Mouse (Mus musculus) lung, adult 2 months (tissue): ENCODE results near the gene Gpr174. TPM values are rescaled to one million over a fixed set of nuclear protein-coding genes. Genes with fewer than 3 reads are reported as not detected.
"Not testable (repeated sequence)": the region's sequence is repeated elsewhere in the genome, so short reads cannot be mapped to it uniquely, and the experiment has no call there.

Experiments used
- DNase-seq: peaks from one replicate; pipeline ENCODE4 v3.0.0; 2022
- H3K4me1 ChIP-seq: fragments of 200-500 bp; 2 replicates; pipeline ENCODE4 v1.6.1; 2011; ENCODE audit warnings: low read length; ENCODE audit not compliant: control insufficient read depth, insufficient read depth
- H3K4me3 ChIP-seq: fragments of 200-500 bp; replicated peaks from 2 replicates; pipeline ENCODE3; 2011; ENCODE audit warnings: low read depth, mild to moderate bottlenecking, control low read depth, low read length; ENCODE audit errors: extremely low read depth
- CTCF ChIP-seq: fragments of 200-500 bp; IDR thresholded peaks from 2 replicates; pipeline ENCODE4 v1.5.1; 2011; ENCODE audit warnings: mild to moderate bottlenecking, low read length, control low read depth; ENCODE audit not compliant: insufficient read depth
- POLR2A ChIP-seq: fragments of 200-500 bp; IDR thresholded peaks from 2 replicates; pipeline ENCODE4 v1.6.1; 2011; ENCODE audit warnings: low read depth, mild to moderate bottlenecking, control low read depth, low read length, borderline replicate concordance; ENCODE audit errors: extremely low read depth
- WGBS: fragments of 180-500 bp; shearing (Covaris S2); methylation state at CpG from one replicate; pipeline ENCODE4 v1.1.7; 2018; 5-methylcytosine and 5-hydroxymethylcytosine counted together
- polyA plus RNA-seq: library from polyadenylated mRNA; depleted of rRNA; stranded (reverse); fragments of >200 nt; gene quantifications from 2 replicates; pipeline ENCODE4 v1.2.3, GENCODE M21; 2012; rRNA removed

The Gpr174 gene
- polyA plus RNA-seq, result 0.17 and 0.43 TPM in 2 replicates

DNA sequence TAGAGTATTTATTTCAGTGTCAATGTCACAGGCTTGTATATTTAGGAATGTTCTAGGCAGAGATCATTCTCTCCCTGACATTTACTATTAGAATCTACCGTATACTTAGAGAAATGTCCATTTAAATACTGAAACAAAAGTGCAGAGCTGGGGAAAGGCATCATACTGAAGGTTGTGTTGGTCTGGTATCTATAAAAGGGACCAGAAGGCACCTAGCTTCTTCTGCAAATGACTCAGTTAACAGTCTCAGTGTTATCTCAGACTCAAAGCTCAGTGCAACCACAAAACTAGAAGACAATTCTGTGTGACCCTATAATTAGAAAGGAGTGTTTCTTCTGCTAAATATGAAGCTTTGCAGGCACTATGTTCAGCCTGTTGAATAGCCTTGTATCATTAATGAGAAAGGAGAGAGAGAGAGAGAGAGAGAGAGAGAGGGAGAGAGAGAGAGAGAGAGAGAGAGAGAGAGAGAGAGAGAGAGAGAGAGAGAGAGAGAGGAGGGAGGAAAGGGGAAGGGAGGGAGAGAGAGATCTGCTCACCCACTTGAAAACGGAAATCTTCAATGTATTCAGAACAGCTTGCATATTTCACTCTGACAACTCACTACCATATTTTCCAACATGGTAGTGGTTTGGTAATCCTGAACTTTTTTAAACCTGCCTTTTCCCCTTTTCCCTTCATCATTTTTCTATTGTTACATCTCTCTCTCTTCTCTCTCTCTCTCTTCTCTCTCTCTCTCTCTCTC lies at the start of gene Gpr174:
Gene Gpr174 (plus strand): TSS at position 393 of the 742 bp plus-strand sequence.
- no peak within 1 kb of the TSS for H3K4me3 ChIP-seq
- no peak for DNase-seq
- WGBS, result 57% methylated on average over 2 of the region's 2 CpGs
- TF ChIP-seq CTCF (no peak), POLR2A (no peak)
- H3K4me1 ChIP-seq, result no peaks in the 10 kb centered on the region

DNA sequence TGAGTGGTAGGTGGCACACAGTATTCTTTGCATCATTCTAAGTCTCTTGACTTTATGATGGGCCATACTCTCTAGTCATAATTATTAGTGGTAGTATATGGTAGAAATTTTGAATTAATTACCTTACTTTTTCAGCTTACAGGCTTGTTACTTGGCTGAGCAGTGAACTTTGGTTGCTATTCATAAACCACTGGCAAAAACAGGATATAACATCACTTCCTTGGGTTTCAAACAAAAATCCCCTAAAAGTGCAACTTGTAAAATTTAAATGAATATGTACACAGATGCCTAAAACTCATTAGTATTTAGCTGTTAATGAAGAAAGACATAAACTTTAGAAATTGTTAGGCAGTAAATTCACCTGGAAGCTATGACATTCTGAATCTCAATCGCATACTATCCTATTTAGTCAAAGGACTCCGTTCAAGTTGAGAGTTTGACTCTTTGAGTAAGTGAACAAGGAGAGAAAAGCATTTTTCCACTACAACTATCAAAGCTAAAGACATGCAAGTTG lies 38.0 kb upstream of the Gpr174 start:
- DNase-seq, result no peak
- Histone ChIP-seq H3K4me3 (no peak overlapping the region), H3K4me1 (no peaks in the 10 kb centered on the region)
- TF ChIP-seq CTCF (no peak), POLR2A (no peak)
- WGBS, result 87% methylated on average over 2 of the region's 2 CpGs

DNA sequence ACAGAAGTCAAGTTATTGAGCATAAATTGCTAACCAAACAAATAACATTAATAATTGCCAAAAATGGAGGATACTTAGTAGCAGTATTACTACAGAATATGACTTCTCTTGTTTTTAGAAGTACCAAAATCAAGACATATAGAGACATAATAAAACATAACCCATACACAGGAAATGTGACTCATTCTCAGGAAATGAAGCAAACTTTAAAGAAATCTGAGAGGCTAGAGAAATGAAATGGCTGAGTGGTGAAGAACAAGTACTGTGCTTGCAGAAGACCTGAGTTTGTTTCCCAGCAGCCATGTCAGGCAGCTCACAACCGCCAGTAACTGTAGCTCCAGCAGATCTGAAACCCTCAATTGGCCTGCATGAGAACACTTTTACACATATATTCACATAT lies 30.8 kb upstream of the Gpr174 start:
- H3K4me1 ChIP-seq, result no peaks in the 10 kb centered on the region
- no peak overlapping the region for H3K4me3 ChIP-seq
- TF ChIP-seq POLR2A (no peak), CTCF (no peak)
- WGBS, result 65% methylated on average over 1 of the region's 1 CpGs
- DNase-seq, result no peak

DNA sequence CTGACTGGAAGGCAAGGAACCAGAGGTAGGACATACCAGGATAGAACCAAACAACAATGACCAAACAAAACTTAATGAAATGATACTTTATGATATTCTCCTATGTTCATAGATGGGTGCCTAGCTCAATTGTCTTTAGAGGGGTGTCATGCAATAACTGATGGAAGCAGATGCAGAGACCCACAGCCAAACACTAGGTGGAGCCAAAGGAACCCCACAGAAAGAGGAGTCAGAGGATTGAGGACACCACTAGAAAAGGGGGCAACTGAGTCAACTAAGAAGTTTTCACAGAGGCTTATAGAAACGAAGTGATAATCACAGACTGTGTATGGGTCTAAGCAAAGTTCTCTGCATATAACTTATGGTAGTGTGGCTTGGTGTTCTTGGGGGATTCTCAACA lies 24.5 kb upstream of the Gpr174 start:
- Histone ChIP-seq H3K4me3 (no peak overlapping the region), H3K4me1 (no peaks in the 10 kb centered on the region)
- 55% methylated on average over 1 of the region's 1 CpGs for WGBS
- no peak for DNase-seq
- TF ChIP-seq CTCF (no peak), POLR2A (no peak)

DNA sequence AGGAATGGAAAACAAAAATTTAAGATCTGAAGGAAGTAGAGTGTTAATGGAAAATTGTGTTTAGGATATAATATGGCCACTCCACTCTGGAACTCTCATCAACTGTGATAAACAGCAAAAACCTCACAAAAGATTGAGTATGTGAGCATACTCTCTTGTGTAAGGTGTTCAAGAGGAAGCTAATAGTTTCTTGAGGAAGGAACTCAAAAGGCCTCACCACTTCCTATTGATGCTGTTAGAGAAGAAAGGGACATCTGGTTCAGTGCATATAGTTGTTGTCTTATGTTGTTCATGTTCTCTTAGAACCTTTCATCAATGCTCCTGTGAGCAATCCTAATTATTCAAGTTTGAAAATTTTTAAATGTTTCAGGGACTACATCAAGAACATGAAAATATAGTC lies 21.0 kb upstream of the Gpr174 start:
- TF ChIP-seq POLR2A (no peak), CTCF (no peak)
- DNase-seq, result no peak
- no peaks in the 10 kb centered on the region for H3K4me1 ChIP-seq
- H3K4me3 ChIP-seq, result no peak overlapping the region

DNA sequence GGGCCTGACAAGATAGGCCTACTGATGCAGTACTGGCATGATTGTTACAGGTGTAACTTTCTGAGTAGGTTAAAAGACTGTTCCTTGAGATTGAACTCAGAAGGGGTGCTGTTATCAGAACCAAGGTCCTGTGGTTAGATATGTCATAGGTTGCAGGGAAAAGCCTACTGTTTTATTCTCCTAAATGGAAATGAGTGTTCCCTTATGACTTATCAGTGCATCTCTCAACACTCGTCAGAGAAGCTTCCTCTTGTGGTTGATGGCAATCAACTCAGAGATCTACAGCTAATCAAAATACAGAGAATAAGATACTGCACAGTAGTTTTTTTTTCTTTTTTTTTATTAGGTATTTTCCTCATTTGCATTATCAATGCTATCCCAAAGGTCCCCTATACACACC lies 19.2 kb upstream of the Gpr174 start:
- H3K4me3 ChIP-seq, result no peak overlapping the region
- TF ChIP-seq CTCF (no peak), POLR2A (no peak)
- no peaks in the 10 kb centered on the region for H3K4me1 ChIP-seq
- 67% methylated on average over 1 of the region's 1 CpGs for WGBS
- no peak for DNase-seq

DNA sequence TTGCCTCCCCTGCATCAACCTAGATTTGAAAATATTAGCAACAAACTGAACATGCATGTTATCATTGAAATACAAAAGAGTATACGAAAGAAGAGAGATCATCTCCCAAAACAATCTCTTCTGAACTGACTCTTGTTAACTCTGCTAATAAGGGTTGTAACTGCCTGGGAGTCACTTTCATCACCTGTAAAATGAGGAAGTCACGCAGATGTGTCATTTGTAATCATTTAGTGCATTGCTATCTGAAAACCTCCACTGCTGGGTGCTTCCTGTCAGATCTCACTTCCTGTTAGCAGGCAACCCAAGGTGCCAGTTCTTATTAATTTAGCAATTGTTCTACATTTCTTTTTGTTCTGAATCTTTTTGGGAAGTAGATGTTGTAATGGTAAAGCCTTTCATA lies 5.3 kb upstream of the Gpr174 start:
- WGBS, result 67% methylated on average over 2 of the region's 2 CpGs
- Histone ChIP-seq H3K4me1 (no peaks in the 10 kb centered on the region), H3K4me3 (no peak overlapping the region)
- no peak for DNase-seq
- TF ChIP-seq CTCF (no peak), POLR2A (no peak)

DNA sequence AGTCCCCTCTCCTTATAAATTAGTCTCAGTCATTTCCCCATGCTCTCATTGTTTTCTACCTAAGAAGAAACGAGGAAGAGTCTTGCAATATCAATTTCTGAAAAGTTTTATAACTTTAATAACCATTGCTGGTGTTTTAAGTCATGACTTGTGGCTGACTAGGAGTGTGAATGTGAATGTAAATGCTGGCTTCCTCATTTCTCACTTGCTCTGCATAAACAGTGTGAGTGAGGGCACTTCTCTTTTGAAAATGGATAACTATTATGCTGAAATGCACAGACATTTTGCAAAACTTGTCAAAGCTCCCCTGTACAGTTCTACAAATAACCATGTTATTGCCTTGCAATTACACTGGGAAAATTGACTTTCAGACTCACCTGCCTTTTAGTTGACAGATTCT lies 8.9 kb downstream of the Gpr174 start:
- no peak for DNase-seq
- Histone ChIP-seq H3K4me1 (no peaks in the 10 kb centered on the region), H3K4me3 (no peak overlapping the region)
- no peak for TF ChIP-seq CTCF
- TF ChIP-seq POLR2A, result no peak
- 30% methylated on average over 1 of the region's 1 CpGs for WGBS

DNA sequence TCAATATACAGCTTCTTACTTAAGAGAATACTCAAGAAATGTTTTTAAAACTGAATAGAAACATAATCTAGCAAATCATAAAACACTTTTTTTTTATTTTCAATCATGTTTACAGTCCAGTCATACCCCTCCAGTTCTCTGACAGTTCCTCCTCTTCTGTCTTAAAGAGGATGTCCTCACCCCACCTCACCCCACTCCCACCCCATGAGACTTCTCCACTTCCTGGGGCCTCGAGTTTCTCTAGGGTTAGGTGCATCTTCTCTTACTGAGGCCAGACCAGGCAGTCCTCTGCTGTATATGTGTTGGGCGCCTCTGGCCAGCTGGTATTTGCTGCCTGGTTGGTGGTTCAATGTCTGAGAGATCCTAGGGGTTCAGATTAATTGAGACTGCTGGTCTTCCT lies 21.9 kb downstream of the Gpr174 start:
- DNase-seq, result no peak
- TF ChIP-seq CTCF, result no peak
- no peak for TF ChIP-seq POLR2A
- Histone ChIP-seq H3K4me3 (no peak overlapping the region), H3K4me1 (no peaks in the 10 kb centered on the region)
- WGBS, result 39% methylated on average over 2 of the region's 2 CpGs

DNA sequence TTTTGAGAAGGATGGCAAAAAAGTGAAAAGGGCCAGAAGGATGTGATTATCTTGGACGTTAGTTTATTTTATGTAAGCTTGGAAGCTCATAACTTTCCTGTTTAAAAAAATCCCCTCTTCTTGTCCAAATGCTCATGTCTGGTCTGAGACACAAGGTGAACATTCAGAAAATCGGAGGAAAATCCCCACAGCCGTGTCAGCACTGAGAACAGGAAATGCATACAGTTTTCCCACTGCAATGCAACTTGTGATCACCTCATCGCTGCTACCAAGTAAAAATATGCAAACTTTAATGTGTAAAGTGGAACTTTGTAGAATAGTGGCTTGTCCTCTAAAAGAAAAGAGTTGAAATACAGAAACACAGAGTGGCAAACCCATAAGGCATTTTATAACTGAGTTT lies 28.5 kb downstream of the Gpr174 start:
- Histone ChIP-seq H3K4me3 (no peak overlapping the region), H3K4me1 (no peaks in the 10 kb centered on the region)
- WGBS, result 48% methylated on average over 4 of the region's 4 CpGs
- DNase-seq, result no peak
- TF ChIP-seq POLR2A, result no peak
- no peak for TF ChIP-seq CTCF

DNA sequence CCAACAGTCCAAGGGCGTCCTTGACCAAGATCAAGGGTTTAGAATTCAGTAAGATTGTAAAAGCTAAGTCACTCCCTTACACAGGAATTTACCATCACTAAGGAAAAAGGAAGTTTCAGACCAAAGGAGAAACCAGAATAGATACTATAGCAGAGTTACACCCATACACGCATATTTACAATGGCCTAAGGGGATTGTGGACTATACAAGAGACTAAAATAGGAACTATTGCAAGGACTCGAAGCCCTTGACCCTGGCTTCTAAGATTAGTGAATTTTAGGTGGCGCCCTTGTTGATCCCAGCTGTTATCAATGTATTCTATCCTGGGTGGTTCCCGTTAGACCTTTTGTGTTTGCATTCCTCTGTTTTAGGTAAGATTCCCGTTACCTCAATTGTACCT lies 42.2 kb downstream of the Gpr174 start:
- 77% methylated on average over 6 of the region's 6 CpGs for WGBS
- H3K4me1 ChIP-seq, H3K4me3 ChIP-seq, DNase-seq: not testable (repeated sequence)
